ENCODE assay signal across 17 mouse cellular contexts in genomic region chr7:51887678-51888567, GRCm38 (mm10). TPM values are rescaled to one million over a fixed set of nuclear protein-coding genes. Genes with fewer than 3 reads are reported as not detected.
A peak's percentile ranks its signal among the peaks of the same experiment; 100 is the strongest.
DNase-seq lines count a peak whose midpoint lies in the region; ATAC-seq and TF ChIP-seq lines count a peak whose summit lies in the region.
"Had no signal": no experiment of that assay in that cellular context is flagged by ENCODE, and none has a peak within 500 bp of the region (broad histone marks: within the 10 kb centered on the region; RNA-seq: fewer than 3 reads in every experiment).

No protein-coding gene starts in this region.

- intact Hi-C loops in left cerebral cortex, postnatal 14 days (cut with DNase I): no loop called here

- H3K9me3 ChIP-seq in intestine, embryonic 15.5 days: no peaks in the 10 kb centered on the region
- H3K9me3 ChIP-seq: embryonic facial prominence, embryonic 15.5 days; heart, embryonic 15.5 days; lung, embryonic 15.5 days; midbrain, embryonic 12.5 days had no signal

- peak; percentile 71 for ATAC-seq in intestine, embryonic 15.5 days
- ATAC-seq in monocyte, adult 5-6 weeks (replicated peaks; ENCODE audit: insufficient number of reproducible peaks, low FRiP score, low TSS enrichment, poor library complexity, severe bottlenecking): no peak
- ATAC-seq: CD4-positive, CD25-positive, alpha-beta regulatory T cell, adult 4 months; forebrain, postnatal 0 days had no signal

- 66% methylated on average over 11 of the region's 11 CpGs for WGBS in intestine, embryonic 15.5 days

- no peak overlapping the region for H3ac ChIP-seq in myocyte (ENCODE audit: control insufficient read depth, insufficient read length)

- H3K27me3 ChIP-seq in intestine, embryonic 15.5 days (replicated peaks): no peaks in the 10 kb centered on the region
- H3K27me3 ChIP-seq in myocyte (ENCODE audit: control insufficient read depth, insufficient read depth, insufficient read length): no peaks in the 10 kb centered on the region
- H3K27me3 ChIP-seq: embryonic facial prominence, embryonic 15.5 days; heart, embryonic 15.5 days; lung, embryonic 15.5 days; midbrain, embryonic 12.5 days had no signal

- TF ChIP-seq POLR2A in myocyte (IDR thresholded peaks at IDR 0.05; ENCODE audit: insufficient read length, low read depth): no peak

- H3K27ac ChIP-seq in intestine, embryonic 15.5 days: no peak overlapping the region; the same call in 1 of the 2 replicates
- H3K27ac ChIP-seq: embryonic facial prominence, embryonic 15.5 days; heart, embryonic 15.5 days; left cerebral cortex, adult 2 months; lung, embryonic 15.5 days; midbrain, embryonic 12.5 days had no signal

- H3K4me2 ChIP-seq in intestine, embryonic 15.5 days (replicated peaks): no peak overlapping the region
- peak overlapping the region; percentile 47 for H3K4me2 ChIP-seq in myocyte (ENCODE audit: low read depth)
- H3K4me2 ChIP-seq: embryonic facial prominence, embryonic 15.5 days; heart, embryonic 15.5 days; lung, embryonic 15.5 days; midbrain, embryonic 12.5 days had no signal

- peak; percentile 24 for DNase-seq in embryo, embryonic 11 days
- no peak for DNase-seq in embryo, embryonic 10 days (ENCODE audit: low spot score)
- DNase-seq in kidney, postnatal 10 days: peak; percentile 63
- DNase-seq in left cerebral cortex, postnatal 14 days (ENCODE audit: low spot score in 2 of 2): no peak
- no peak for DNase-seq in lung, postnatal 36 days
- DNase-seq: cerebellum, postnatal 14 days; forebrain, postnatal 0 days; thymus, postnatal 25 days had no signal

- H3K9ac ChIP-seq in intestine, embryonic 15.5 days: no peak overlapping the region
- H3K9ac ChIP-seq: embryonic facial prominence, embryonic 15.5 days; forebrain, postnatal 0 days; heart, embryonic 15.5 days; lung, embryonic 15.5 days; midbrain, embryonic 12.5 days had no signal

- H3K4me1 ChIP-seq in intestine, embryonic 15.5 days (replicated peaks): no peaks in the 10 kb centered on the region
- H3K4me1 ChIP-seq: embryonic facial prominence, embryonic 15.5 days; heart, embryonic 15.5 days; lung, embryonic 15.5 days; midbrain, embryonic 12.5 days had no signal

- H3K36me3 ChIP-seq in intestine, embryonic 15.5 days: no peaks in the 10 kb centered on the region
- no peaks in the 10 kb centered on the region for H3K36me3 ChIP-seq in myocyte (ENCODE audit: control insufficient read depth, insufficient read depth)
- H3K36me3 ChIP-seq: embryonic facial prominence, embryonic 15.5 days; heart, embryonic 15.5 days; lung, embryonic 15.5 days; midbrain, embryonic 12.5 days had no signal

- H3K79me2 ChIP-seq in myocyte (ENCODE audit: control insufficient read depth, insufficient read depth): no peaks in the 10 kb centered on the region

- no peak overlapping the region for H3K4me3 ChIP-seq in intestine, embryonic 15.5 days (replicated peaks)
- no peak overlapping the region for H3K4me3 ChIP-seq in myocyte
- H3K4me3 ChIP-seq: embryonic facial prominence, embryonic 15.5 days; heart, embryonic 15.5 days; left cerebral cortex, adult 2 months; lung, embryonic 15.5 days; midbrain, embryonic 12.5 days had no signal

TF ChIP-seq in myocyte, 11 proteins besides CTCF, POLR2A, EP300 and RAD21:
- TF ChIP-seq USF1 (IDR thresholded peaks at IDR 0.05; ENCODE audit: low read depth) (no peak), MYOD1 (IDR thresholded peaks at IDR 0.05; ENCODE audit: control insufficient read depth in 1 of 3, insufficient read length in 2 of 3, low read depth in 2 of 3) (peak in 2 of 3 experiments; percentile 39 to 68), REST (IDR thresholded peaks at IDR 0.05; ENCODE audit: insufficient read depth, insufficient read length) (no peak), E2F4 (IDR thresholded peaks at IDR 0.05; ENCODE audit: insufficient read depth) (no peak), MYOG (IDR thresholded peaks at IDR 0.05; ENCODE audit: control insufficient read depth in 1 of 3, insufficient read depth in 1 of 3, insufficient read length in 2 of 3, low read depth in 2 of 3) (peak in 1 of 3 experiments; percentile 49), POLR2AphosphoS2 (IDR thresholded peaks at IDR 0.05; ENCODE audit: insufficient read length, low read depth) (no peak), SRF (IDR thresholded peaks at IDR 0.05; ENCODE audit: control insufficient read depth, insufficient read length, low read depth) (no peak), CEBPB (IDR thresholded peaks at IDR 0.05; ENCODE audit: insufficient read depth, poor library complexity, severe bottlenecking) (peak; percentile 93), TCF3 (IDR thresholded peaks at IDR 0.05; ENCODE audit: insufficient read length, low read depth) (no peak), MAX (IDR thresholded peaks at IDR 0.05; ENCODE audit: low read depth) (no peak), TCF12 (IDR thresholded peaks at IDR 0.05; ENCODE audit: insufficient read depth, poor library complexity, severe bottlenecking) (peak; percentile 39)

RNA-seq across cellular contexts. Expression of gene Fancf, which starts 25.9 kb away (rescaled TPM):
- polyA plus RNA-seq in intestine, embryonic 15.5 days (2015; fragmentation: Nextera tagmentation; extraction: Ambion mirVana): 9.9 and 11.2 TPM in 2 replicates
- polyA plus RNA-seq in myocyte (2012; fragmentation: generic; extraction: Trizol): 7.2 TPM
- 1 to 10 TPM; 3.7 to 4.7 TPM for total RNA-seq in left cerebral cortex, postnatal 14 days (2021)
- total RNA-seq in monocyte, adult 5-6 weeks (2017): 2.5 to 6.9 TPM (median 5.4 TPM) in 3 replicates

RNA-seq across cellular contexts. Expression of gene Gas2, which starts 26.1 kb away (rescaled TPM):
- 12.0 and 13.8 TPM in 2 replicates for polyA plus RNA-seq in intestine, embryonic 15.5 days (2015; fragmentation: Nextera tagmentation; extraction: Ambion mirVana)
- polyA plus RNA-seq in myocyte (2012; fragmentation: generic; extraction: Trizol): 8.5 TPM
- total RNA-seq in left cerebral cortex, postnatal 14 days (2021): 10 to 100 TPM; 13.7 to 17.3 TPM
- total RNA-seq in monocyte, adult 5-6 weeks (2017): 1.9 to 18.8 TPM (median 3.1 TPM) in 3 replicates

Comparison
In these comparisons a context has a peak if more than half of its experiments do, and no peak if none do; other contexts are left out.
1. DNase-seq: peak in embryo, embryonic 11 days (single experiment) and kidney, postnatal 10 days (single experiment); none in embryo, embryonic 10 days (single experiment), left cerebral cortex, postnatal 14 days (0 of 2) and lung, postnatal 36 days (single experiment).